Mouse (Mus musculus): ENCODE results near the gene Pik3r4.

DNA sequence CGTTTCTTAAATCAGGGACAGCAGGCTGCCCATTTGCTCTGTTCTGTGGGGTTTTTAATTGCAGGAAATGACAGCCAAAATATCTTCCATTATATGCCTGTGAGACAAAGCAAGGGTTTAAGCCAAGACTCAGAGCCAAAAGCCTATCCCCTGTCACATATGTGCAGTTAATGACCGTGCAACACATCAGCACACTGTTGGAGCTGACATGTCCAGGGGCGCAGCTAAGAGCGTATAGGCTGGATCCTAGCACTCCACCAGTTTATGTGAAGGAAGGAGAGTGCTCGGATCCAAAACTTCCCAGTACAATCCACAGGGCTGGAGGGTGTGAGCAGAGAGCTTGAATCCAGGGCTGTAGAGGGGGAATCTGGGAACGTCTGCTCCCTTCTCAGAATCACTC, 57.9 kb downstream of the Pik3r4 start:
- no peak for TF ChIP-seq CTCF (IDR thresholded peaks at IDR 0.05; ENCODE audit: control insufficient read depth, insufficient read depth, low read length)
- no peak for TF ChIP-seq POLR2A (IDR thresholded peaks at IDR 0.05; ENCODE audit: borderline replicate concordance, control insufficient read depth, low read depth, low read length)

All from bone marrow, adult 2 months (tissue).